Mouse (Mus musculus) G1E (cell line): ENCODE results near the gene Ezh2.

Experiments
- CTCF ChIP-seq: IDR thresholded peaks from 2 replicates; pipeline ENCODE4 v1.5.1; 2012; ENCODE audit warnings: low read depth, low read length, inconsistent platforms, mixed read lengths
- GATA1 ChIP-seq: IDR thresholded peaks from 2 replicates; pipeline ENCODE4 v1.6.1; 2012; ENCODE audit warnings: borderline replicate concordance, low read length, inconsistent platforms, mixed read lengths
- TAL1 ChIP-seq: conservative IDR thresholded peaks from 2 replicates; pipeline ENCODE4 v1.6.1; 2012; ENCODE audit warnings: low read depth, low read length, inconsistent platforms, mixed read lengths

GRCm38 (mm10) chr6:47527655-47528054 lies 67.5 kb downstream of the Ezh2 start:
- TF ChIP-seq GATA1 (no peak), CTCF (no peak), TAL1 (no peak)
